10 mouse cellular contexts compared by ENCODE assay signal in genomic region chr17:31657141-31657983, GRCm38 (mm10). TPM values are rescaled to one million over a fixed set of nuclear protein-coding genes. Genes with fewer than 3 reads are reported as not detected.
DNase-seq lines count a peak whose midpoint lies in the region; ATAC-seq and TF ChIP-seq lines count a peak whose summit lies in the region.
"Had no signal": no experiment of that assay in that cellular context is flagged by ENCODE, and none has a peak within 500 bp of the region (broad histone marks: within the 10 kb centered on the region; RNA-seq: fewer than 3 reads in every experiment).

No protein-coding gene starts in this region.

- 48% methylated on average over 12 of the region's 12 CpGs for WGBS in heart, postnatal 0 days
- WGBS in hindbrain, embryonic 12.5 days, result 57% methylated on average over 12 of the region's 12 CpGs
- WGBS in midbrain, embryonic 13.5 days, result 59% methylated on average over 12 of the region's 12 CpGs

- H3K9me3 ChIP-seq in heart, postnatal 0 days (replicated peaks; ENCODE audit: control insufficient read depth, low read length), result no peaks in the 10 kb centered on the region
- H3K9me3 ChIP-seq in hindbrain, embryonic 12.5 days (replicated peaks), result no peaks in the 10 kb centered on the region
- H3K9me3 ChIP-seq in midbrain, embryonic 13.5 days, result no peaks in the 10 kb centered on the region

- TF ChIP-seq EP300 in heart, postnatal 0 days (IDR thresholded peaks at IDR 0.05; ENCODE audit: low read depth), result no peak

- peak overlapping the region; percentile 98 for H3K9ac ChIP-seq in heart, postnatal 0 days (replicated peaks; ENCODE audit: low read depth, low read length)
- H3K9ac ChIP-seq in hindbrain, embryonic 12.5 days, result peak overlapping the region; percentile 98
- peak overlapping the region; percentile 94 for H3K9ac ChIP-seq in midbrain, embryonic 13.5 days (replicated peaks)

- H3K36me3 ChIP-seq in heart, postnatal 0 days (replicated peaks; ENCODE audit: control insufficient read depth, insufficient read depth, low read length), result peaks cover 29% of the 10 kb centered on the region
- peaks cover 28% of the 10 kb centered on the region for H3K36me3 ChIP-seq in hindbrain, embryonic 12.5 days
- H3K36me3 ChIP-seq in midbrain, embryonic 13.5 days, result peaks cover 34% of the 10 kb centered on the region

- peak overlapping the region; percentile 72 for H3K4me2 ChIP-seq in heart, postnatal 0 days (ENCODE audit: low read depth, low read length)
- peak overlapping the region; percentile 64 for H3K4me2 ChIP-seq in hindbrain, embryonic 12.5 days (replicated peaks)
- peak overlapping the region; percentile 83 for H3K4me2 ChIP-seq in midbrain, embryonic 13.5 days (replicated peaks)

- H3K27ac ChIP-seq in heart, postnatal 0 days (ENCODE audit: low read depth), result peak overlapping the region; percentile 90
- no peak overlapping the region for H3K27ac ChIP-seq in hindbrain, embryonic 12.5 days
- H3K27ac ChIP-seq in midbrain, embryonic 13.5 days, result no peak overlapping the region

- ATAC-seq in heart, postnatal 0 days (ENCODE audit: insufficient read depth, low read depth), result no peak
- ATAC-seq in hindbrain, embryonic 12.5 days (ENCODE audit: low FRiP score), result no peak
- ATAC-seq in midbrain, embryonic 13.5 days, result no peak

- H3K4me3 ChIP-seq in heart, postnatal 0 days (ENCODE audit: low read depth, low read length), result peak overlapping the region; percentile 98
- H3K4me3 ChIP-seq in hindbrain, embryonic 12.5 days, result peak overlapping the region; percentile 83
- H3K4me3 ChIP-seq in midbrain, embryonic 13.5 days (replicated peaks), result peak overlapping the region; percentile 70

- no peaks in the 10 kb centered on the region for H3K27me3 ChIP-seq in heart, postnatal 0 days (ENCODE audit: control insufficient read depth, insufficient read depth, low read length)
- H3K27me3 ChIP-seq in hindbrain, embryonic 12.5 days, result no peaks in the 10 kb centered on the region
- H3K27me3 ChIP-seq in midbrain, embryonic 13.5 days, result no peaks in the 10 kb centered on the region
- H3K27me3 ChIP-seq: Patski had no signal

- intact Hi-C loops in heart, postnatal 14 days (cut with DNase I), result loop anchor here (2.0 kb wide), 1 partner anchor 17 kb away; no protein-coding TSS in a partner anchor

- no peak for DNase-seq in heart, postnatal 0 days (ENCODE audit: low spot score)
- no peak for DNase-seq in heart, postnatal 14 days
- DNase-seq in MN1 (ENCODE audit: low spot score), result peak; percentile 34
- no peak for DNase-seq in layer of hippocampus, postnatal 14 days (ENCODE audit: low spot score in 2 of 2)
- no peak for DNase-seq in adrenal gland, postnatal 10 days
- DNase-seq in layer of hippocampus, adult 9-10 months (ENCODE audit: low spot score), result no peak

- no peak for TF ChIP-seq CTCF in heart, postnatal 0 days (IDR thresholded peaks at IDR 0.05; ENCODE audit: low read depth)

- H3K4me1 ChIP-seq in heart, postnatal 0 days (ENCODE audit: control insufficient read depth, insufficient read depth), result peaks cover 15% of the 10 kb centered on the region
- peaks cover 17% of the 10 kb centered on the region for H3K4me1 ChIP-seq in hindbrain, embryonic 12.5 days
- peaks cover 24% of the 10 kb centered on the region for H3K4me1 ChIP-seq in midbrain, embryonic 13.5 days (replicated peaks)

RNA-seq across cellular contexts. Expression of gene U2af1, which starts 1.3 kb away (rescaled TPM):
- 36.2 and 41.7 TPM in 2 replicates for total RNA-seq in heart, postnatal 0 days (2014; rRNA removed; ENCODE audit: low replicate concordance)
- 143 and 158 TPM in 2 replicates for polyA plus RNA-seq in heart, postnatal 0 days (2015; fragmentation: Nextera tagmentation; extraction: Ambion mirVana)
- total RNA-seq in heart, postnatal 14 days (2021), result 10 to 100 TPM; 82.0 to 82.2 TPM
- 293 and 303 TPM in 2 replicates for polyA plus RNA-seq in hindbrain, embryonic 12.5 days (2016; fragmentation: Nextera tagmentation; extraction: Ambion mirVana)
- 269 and 274 TPM in 2 replicates for polyA plus RNA-seq in midbrain, embryonic 13.5 days (2015; fragmentation: Nextera tagmentation; extraction: Ambion mirVana)
- 100 to 1,000 TPM; 112 to 130 TPM for total RNA-seq in layer of hippocampus, postnatal 14 days (2021)
- total RNA-seq in adrenal gland, postnatal 10 days (2021), result 100 to 1,000 TPM; 145 to 150 TPM

RNA-seq across cellular contexts. Expression of gene Cryaa, which starts 20.2 kb away (rescaled TPM):
- total RNA-seq in heart, postnatal 0 days (2014; rRNA removed; ENCODE audit: low replicate concordance), result not detected in 2 replicates
- polyA plus RNA-seq in heart, postnatal 0 days (2015; fragmentation: Nextera tagmentation; extraction: Ambion mirVana), result 0.15 TPM in 1 of 2 replicates, not detected in the other
- not detected for total RNA-seq in heart, postnatal 14 days (2021)
- polyA plus RNA-seq in hindbrain, embryonic 12.5 days (2016; fragmentation: Nextera tagmentation; extraction: Ambion mirVana), result not detected in 2 replicates
- not detected in 2 replicates for polyA plus RNA-seq in midbrain, embryonic 13.5 days (2015; fragmentation: Nextera tagmentation; extraction: Ambion mirVana)
- total RNA-seq in layer of hippocampus, postnatal 14 days (2021), result under 1 TPM in 1 of 2 experiments, not detected in 1; 0.55 TPM
- not detected for total RNA-seq in adrenal gland, postnatal 10 days (2021)
- total RNA-seq: hematopoietic stem cell, adult 5-6 weeks had no signal
- polyA plus RNA-seq: Patski had no signal

RNA-seq across cellular contexts. Expression of gene Cbs, which starts 20.3 kb away (rescaled TPM):
- total RNA-seq in heart, postnatal 0 days (2014; rRNA removed; ENCODE audit: low replicate concordance), result 2.1 TPM in 1 of 2 replicates, not detected in the other
- 0.27 and 0.36 TPM in 2 replicates for polyA plus RNA-seq in heart, postnatal 0 days (2015; fragmentation: Nextera tagmentation; extraction: Ambion mirVana)
- total RNA-seq in heart, postnatal 14 days (2021), result 1 to 10 TPM in 1 of 2 experiments, under 1 TPM in 1; 0.32 to 1.9 TPM
- polyA plus RNA-seq in hindbrain, embryonic 12.5 days (2016; fragmentation: Nextera tagmentation; extraction: Ambion mirVana), result 2.3 and 3.3 TPM in 2 replicates
- 3.3 and 3.6 TPM in 2 replicates for polyA plus RNA-seq in midbrain, embryonic 13.5 days (2015; fragmentation: Nextera tagmentation; extraction: Ambion mirVana)
- 10 to 100 TPM; 75.4 to 91.4 TPM for total RNA-seq in layer of hippocampus, postnatal 14 days (2021)
- total RNA-seq in adrenal gland, postnatal 10 days (2021), result 10 to 100 TPM; 17.8 to 39.9 TPM
- total RNA-seq: hematopoietic stem cell, adult 5-6 weeks had no signal
